Mouse (Mus musculus) heart, postnatal 0 days (tissue): Measurements from ENCODE around the gene Phf1.

ENCODE experiments used
- CTCF ChIP-seq: IDR thresholded peaks from 2 replicates; pipeline ENCODE4 v1.5.1; 2016; ENCODE audit warnings: antibody characterized with exemption, control low read depth, low read depth
- EP300 ChIP-seq: IDR thresholded peaks from 2 replicates; pipeline ENCODE4 v1.6.1; 2016; ENCODE audit warnings: antibody characterized with exemption, low read depth

DNA sequence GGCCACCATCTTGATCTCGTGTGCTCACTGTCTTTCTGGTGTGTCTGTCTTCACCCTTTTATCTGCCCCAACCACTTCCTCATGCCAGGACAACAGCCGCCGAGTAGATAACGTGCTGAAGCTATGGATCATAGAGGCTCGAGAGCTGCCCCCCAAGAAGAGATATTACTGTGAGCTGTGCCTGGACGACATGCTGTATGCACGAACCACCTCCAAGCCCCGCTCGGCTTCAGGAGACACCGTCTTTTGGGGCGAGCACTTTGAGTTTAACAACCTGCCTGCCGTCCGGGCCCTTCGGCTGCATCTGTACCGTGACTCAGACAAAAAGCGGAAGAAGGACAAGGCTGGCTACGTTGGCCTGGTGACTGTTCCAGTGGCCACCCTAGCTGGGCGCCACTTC lies 24.0 kb downstream of the Phf1 start:
- no peak for TF ChIP-seq CTCF
- no peak for TF ChIP-seq EP300
